Mouse (Mus musculus): ENCODE results near the gene Hspe1.
A peak's percentile ranks its signal among the peaks of the same experiment; 100 is the strongest.
"Not testable (repeated sequence)": the region's sequence is repeated elsewhere in the genome, so short reads cannot be mapped to it uniquely, and the experiment has no call there.

Hspe1 gene

DNA sequence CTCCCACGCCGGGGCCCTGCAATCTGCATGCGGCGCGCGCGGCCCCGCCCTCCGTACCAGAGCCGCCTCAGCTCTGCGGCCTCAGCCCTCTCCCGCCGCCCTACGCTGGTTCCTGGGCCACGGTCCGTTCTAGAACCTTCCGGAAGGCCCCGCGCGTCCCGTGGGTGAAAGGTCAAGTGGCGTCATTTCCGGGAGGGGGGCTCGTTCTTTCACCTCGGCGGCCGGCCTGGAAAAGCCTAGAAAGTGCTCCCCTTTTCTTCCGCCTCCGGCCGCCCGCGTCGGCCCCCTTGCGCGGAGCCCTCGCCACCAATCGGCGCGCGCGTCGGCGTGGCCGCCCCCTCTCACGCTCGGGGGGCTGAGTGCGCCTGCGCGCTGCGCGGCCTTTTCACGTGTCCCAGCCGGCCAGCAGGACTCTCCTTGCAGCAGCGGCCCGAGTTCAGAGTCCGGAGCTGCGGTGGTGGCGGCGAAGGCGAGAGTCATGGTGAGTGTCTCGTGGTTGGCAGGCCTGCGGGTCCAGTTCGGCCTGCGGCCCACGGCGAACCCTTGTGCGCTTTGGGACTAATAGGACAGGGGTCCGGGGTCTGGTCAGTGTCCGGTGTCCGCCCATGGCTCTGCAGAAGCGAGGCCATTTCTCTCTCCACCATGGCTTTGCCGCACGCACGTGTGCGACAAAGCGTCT, at the start of gene Hspe1, which contains the start of gene Hspd1:
Gene Hspe1 (plus strand): TSS at position 201 of the 679 bp plus-strand sequence.
Gene Hspd1 (minus strand): TSS at position 312 of the 679 bp plus-strand sequence.
- peak; percentile 99 for DNase-seq (ENCODE audit: low read depth, low spot score)

DNA sequence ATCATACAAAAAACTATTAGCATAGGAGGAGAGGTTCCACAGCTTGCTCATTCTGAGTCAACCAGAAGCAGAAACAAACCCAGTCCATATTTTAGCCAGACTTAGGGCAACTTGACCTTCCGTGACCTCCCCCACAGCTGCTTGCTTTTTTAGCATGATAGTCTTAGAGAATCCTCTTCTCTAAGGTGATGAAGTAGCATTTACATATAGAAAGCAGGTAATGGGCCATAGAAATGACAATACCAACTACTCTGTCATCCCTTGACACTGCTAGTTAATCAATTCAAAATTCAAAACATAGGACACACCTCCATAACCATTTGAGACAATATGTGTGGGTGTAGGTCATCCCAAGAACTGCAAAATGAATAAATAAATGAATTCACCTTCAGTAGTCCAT, 48.0 kb upstream of the Hspe1 start:
- no peak for DNase-seq (ENCODE audit: low read depth, low spot score)

DNA sequence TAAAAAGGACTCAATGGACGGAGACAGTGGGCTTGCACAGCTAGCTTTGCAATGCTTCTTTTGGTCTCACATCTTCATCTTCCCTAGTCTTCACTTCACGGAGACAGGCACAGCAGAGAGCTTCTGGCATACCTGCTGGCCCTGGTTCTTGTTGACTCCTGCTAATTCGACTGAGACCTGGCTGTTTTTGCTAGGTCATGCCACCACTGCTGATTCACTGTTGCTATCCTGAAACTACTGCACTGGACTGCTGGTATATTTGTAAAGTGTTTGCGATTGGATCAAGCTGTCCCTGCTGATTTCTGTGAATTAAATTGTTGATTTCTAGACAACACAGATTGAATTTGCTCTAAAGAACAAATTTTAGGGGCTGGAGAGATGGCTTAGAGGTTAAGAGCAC, 46.2 kb upstream of the Hspe1 start:
- DNase-seq (ENCODE audit: low read depth, low spot score) = no peak

DNA sequence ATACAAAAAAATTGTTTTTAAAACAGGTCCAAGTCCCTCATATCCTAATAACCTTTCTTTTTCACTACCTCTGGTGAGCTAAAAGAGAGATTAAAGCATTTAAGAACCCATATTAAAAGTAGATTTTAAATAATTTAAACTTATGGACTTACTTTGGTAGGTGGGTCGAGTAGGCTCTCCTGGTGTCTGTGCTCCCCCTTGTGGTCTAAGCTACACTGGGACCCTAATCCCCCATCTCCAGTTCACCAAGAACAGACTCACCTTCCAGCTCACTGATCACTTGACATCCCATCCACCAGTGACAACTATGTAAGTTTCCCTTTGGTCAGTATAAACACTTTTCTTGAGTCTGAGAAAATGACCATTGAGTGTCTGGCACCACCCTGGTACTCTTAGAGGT, 45.7 kb upstream of the Hspe1 start:
- DNase-seq (ENCODE audit: low read depth, low spot score) = peak; percentile 51

DNA sequence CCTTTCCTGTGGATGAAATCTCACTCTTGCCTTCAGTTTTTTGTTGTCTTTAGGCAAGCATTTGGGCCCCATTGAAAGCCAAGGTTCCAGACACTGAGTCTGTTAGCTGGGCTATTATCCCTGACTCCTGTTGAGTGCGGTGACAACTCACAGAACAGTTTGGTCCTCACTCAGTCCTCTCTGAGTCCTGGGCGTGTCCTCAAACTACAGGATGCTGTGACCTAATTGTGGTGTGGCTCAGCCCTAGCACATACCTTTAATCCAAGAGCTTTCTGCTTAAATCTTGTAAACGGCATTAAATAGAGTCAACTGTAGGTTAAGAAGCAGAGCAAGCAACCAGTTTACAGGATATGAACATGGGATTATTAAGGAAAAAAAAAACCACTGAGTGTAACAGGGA, 44.8 kb upstream of the Hspe1 start:
- DNase-seq (ENCODE audit: low read depth, low spot score) = no peak

DNA sequence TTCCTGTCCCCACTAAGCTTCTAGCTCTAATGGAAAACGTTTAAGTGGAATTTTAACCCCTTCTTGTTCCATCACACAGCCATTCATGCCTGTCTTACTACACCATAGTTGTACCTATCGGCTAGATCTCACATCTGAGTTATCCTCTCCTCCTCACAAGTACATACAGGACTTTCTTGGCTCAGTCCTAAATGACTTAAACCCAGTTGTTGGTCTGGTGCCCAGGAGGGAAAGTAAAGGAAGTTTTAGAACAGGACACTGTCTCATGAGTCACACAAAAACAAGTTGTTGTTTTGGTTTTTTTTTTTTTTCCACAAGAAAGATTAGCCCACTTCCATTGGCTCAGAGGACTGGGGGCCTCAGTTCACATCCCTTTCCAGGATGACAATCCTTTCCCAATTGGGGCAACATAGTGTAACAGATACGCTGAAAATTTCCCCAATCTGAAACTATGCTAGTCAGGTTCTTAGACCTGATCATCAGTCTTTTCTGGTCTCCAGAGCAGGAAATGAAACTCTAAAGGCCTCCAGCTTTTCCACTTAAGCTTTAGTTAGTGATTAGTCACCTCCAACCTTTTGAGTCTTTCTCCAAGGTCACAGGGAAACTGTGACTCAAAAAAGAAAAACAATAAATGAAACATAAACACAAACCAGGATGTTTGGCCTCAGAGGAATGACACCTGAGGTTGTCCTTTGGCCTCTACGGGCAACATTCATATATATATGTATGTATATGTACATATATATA, 38.9 kb upstream of the Hspe1 start:
- peak; percentile 10 for DNase-seq (ENCODE audit: low read depth, low spot score)

DNA sequence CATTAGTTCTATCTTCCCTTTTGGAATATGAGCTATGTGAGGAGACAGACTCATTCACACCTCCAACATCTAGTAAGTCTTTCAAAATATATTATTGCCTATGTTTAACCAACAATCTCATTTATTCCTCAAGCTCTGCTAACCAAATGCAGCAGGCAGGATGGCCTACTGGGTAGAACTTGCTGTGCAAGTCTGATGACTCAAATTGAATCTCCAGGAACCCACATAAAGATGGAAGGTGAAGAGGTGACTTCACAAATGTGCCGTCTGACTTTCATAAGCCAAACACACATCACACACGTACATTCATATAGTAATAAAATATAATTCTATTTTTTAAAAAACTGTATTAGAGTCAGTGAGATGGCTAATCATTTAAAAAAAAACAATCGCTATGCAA, 36.3 kb upstream of the Hspe1 start:
- no peak for DNase-seq (ENCODE audit: low read depth, low spot score)

DNA sequence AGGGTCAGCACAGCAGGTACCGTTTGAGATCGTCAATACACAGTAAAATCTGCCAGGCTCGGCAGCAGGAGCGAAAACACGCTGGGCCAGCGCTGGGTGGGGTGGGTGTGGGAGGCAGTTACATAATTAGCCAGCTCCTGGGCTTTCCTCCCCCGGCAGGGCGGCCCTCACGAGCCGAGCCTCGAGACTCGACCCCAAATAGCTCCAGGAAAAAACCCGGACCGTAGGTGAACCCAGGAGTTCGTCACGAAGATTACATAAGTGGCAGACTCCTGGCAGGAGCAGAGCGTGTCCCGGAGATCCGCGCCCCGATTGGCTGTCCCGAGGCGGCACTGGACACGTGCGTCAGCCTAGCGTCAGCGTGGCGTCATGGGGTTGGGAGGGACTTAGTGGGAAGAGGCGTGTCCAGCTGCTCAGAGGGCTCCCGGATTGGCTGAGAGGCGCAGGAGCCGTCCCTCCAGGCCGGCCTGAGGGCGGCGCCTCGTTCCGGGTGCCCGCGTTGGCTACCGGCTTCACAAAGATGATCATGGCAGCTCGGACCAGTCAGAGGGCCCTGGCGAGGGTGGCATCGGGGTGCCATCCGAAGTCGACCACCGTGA, 35.5 kb upstream of the Hspe1 start, which contains the start of gene Coq10b:
Gene Coq10b (plus strand): TSS at position 416 of the 599 bp plus-strand sequence.
- peak; percentile 98 for DNase-seq (ENCODE audit: low read depth, low spot score)

DNA sequence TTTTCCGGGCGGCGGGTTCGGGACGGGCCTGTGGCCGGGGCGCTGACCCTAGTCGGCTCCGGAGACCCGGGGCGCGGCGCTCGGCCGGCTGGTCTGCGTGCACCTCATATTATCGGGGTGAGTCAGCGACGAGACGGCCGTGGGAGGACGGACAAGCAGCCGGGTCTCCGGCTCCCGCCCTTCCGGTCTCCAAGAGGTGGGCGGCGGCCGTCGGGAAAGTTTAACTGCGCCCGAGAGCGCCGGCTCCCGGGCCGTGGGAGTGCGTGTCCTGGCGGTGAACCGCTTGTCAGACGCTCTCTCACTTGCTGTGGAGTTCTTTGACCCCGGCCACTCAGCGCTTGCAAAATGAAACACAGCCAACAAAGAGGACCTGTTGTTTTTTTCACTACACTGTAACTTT, 34.9 kb upstream of the Hspe1 start:
- no peak for DNase-seq (ENCODE audit: low read depth, low spot score)

DNA sequence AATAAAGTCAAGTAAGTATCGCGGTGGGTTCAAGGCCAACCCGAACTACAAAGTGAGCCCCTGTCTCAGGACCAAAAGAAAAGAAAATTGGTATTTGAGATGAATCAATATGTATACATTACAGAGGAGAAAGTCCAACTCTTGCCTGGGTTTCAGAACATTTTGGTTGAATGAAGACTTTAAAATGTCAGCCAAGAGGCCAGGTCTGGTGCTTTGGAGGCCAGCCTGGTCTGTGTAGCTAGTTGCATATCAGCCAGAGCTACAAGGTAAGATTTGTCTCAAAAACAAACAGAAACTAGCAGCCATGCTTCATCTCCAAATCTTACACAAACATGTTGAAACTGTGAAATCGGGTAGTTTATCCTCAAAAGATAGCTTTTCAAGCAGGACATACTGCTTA, 34.3 kb upstream of the Hspe1 start:
- peak; percentile 28 for DNase-seq (ENCODE audit: low read depth, low spot score)

DNA sequence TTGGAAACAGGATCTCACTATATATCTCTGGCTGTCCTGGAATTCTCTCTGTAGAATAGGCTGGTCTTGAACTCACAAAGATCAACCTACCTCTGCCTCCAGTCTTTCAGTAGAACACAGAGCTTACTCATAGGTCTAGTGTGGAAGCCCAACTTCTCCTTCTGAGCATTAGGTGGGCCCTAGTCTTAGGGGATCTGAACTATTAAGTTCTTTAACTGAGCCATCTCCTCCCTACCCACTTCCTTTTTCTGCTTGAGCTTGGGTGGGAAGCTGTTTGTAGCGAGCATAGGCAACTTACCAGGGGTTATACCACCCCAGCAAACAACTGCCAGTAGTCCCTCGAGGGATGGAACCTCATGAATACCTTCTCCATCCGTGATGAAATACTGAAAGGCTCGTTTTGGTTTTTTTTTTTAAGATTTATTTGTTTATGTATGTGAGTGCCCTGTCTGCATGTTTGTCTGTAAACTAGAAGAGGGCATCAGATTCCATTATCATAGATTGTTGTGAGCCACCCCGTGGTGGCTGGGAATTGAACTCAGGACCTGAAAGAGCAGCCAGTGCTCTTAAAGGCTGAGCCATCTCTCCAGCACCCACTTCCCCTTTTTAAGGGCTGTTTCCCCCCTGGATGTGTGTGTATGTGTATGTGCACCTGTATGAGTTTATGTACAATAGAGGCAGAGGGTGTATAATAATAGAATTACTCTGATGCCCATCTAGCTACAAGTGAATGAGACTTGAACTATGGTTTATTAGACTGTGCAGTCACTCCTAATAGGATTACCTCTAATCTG, 32.4 kb upstream of the Hspe1 start:
- peak; percentile 75 for DNase-seq (ENCODE audit: low read depth, low spot score)

DNA sequence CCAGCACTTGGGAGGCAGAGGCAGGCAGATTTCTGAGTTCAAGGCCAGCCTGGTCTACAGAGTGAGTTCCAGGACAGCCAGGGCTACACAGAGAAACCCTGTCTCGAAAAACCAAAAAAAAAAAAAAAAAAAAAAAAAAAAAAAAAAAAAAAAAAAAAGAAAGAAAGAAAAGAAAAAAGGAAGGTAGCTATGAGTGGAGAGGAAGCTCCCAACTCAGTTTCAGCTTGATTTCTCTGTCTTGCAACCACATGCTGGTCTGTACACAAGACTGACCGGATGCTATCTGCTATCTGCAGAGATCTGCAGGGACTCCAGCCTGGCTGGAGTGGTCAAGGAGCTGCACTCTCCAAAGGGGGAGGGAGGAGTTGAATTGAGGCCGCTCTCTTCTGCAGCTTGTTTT, 29.5 kb upstream of the Hspe1 start:
- not testable (repeated sequence) for DNase-seq (ENCODE audit: low read depth, low spot score)

DNA sequence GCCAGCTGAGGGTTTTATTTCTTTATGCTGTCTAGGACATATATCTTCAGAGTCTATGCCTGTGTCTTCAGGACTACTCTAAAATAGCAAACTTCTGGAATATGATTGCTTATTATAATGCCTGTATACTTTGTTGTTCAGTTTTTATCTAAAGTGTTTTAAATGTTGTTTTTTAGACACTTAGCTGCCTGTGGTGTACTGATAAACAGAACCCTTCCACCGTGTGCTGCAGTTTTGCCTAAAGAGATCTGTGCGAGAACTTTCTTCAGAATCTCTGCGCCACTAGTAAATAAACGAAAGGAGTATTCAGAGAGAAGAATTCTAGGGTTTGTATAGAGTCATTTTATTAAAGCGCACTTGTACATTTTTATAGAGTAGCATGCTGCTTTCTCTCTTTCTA, 26.8 kb upstream of the Hspe1 start:
- no peak for DNase-seq (ENCODE audit: low read depth, low spot score)

DNA sequence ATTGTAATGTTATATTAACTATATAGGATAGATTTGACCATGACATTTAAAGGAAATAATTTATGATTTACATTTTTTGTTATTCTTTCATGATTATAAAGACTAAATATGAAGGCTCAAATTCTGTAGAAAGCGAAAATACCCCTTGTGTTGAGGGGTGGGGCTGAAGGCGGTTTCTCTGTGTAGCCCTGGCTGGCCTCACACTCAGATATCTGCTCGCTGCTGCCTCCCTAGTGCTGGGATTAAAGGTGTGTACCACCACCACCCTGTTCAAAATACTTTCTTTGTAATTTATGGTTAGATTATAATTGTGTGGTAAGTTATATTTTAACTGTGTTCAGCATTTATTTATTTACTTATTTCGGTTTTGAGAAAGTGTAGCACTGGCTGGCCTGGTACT, 26.2 kb upstream of the Hspe1 start:
- no peak for DNase-seq (ENCODE audit: low read depth, low spot score)

DNA sequence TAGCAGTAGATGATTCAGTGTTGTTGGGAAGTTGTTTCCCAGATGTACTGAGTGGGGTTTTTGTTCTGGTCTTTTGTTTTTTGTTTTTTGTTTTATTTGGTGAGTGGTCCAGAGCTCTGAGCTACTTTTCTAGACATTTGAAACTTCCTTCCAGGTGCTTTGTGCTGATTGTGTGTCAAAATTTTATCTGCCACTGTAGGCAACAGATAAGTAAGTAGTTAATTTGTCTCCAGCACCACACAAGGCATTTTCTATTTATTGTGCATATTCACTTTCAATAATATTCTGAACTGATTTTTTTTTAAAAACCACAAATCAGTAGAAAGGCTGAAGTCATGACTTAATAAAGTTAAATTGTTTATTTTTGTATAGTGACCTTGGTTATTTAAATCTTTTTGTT, 15.6 kb upstream of the Hspe1 start:
- not testable (repeated sequence) for DNase-seq (ENCODE audit: low read depth, low spot score)

DNA sequence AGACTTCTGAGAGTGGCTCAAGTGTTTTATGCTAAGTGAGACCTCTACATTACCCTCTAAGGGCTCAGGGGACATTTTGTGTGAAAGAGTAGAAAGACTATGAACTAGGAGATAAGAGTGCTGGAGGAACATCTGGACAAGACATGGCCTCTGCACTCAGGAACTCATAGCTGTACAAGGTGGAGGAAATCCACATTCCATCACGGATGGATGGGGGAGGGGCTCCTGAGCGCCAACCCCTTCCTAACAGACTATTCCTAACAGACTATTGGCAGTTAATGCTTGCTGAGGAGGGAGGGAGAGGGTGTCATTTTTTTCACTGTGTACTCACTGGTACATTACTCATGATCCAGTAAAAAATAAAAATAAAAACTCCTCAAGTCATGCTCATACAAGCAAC, 13.2 kb upstream of the Hspe1 start:
- DNase-seq (ENCODE audit: low read depth, low spot score) = no peak

DNA sequence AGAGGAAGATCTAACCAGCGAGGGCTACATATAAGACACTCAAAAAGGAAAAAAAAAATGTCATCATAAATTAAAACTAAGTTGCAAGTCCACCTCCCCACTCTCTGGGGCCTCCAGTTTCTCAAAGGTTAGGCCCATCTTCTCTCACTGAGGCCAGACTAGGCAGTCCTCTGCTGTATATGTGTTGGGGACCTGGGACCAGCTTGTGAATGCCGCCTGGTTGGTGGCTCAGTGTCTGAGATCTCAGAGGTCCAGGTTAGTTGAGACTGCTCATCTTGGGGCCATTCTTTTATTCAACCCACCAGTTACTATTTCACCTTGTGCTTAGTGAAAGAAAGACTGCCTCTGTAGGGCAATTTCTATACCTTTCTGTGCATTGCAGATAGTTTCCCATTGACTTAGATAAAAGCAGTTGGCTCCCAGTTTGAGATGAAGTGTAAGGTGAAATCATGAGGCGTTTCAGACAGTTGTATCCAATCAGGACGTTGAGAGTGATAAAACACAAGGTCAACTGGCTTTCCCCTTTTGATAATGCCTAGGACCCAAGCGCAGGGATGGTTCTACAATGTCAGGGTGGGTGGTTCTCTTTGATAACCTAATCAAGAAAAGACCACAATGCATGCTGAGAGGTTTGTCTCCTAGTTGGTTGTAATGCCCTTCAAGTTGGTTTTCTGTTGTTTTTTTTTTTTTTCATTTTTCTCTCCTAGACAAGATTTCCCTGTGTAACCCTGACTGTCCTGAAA, 12.1 kb upstream of the Hspe1 start:
- DNase-seq (ENCODE audit: low read depth, low spot score) = no peak

DNA sequence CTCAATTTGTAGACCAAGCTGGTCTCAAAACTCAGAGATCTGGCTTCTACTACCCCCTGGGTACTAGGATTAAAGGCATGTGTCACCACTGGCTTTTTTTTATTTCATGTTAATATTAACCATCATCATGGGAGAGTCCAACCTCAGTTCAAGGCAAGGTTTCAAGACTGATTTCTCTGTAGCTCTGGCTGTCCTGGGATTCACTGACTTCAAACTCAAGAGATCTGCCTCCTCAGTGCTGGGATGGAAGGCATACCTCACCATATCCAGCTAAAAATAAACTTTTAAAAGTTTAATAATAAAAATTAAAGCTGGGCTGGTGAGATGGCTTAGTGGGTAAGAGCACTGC, 11.6 kb upstream of the Hspe1 start:
- no peak for DNase-seq (ENCODE audit: low read depth, low spot score)

DNA sequence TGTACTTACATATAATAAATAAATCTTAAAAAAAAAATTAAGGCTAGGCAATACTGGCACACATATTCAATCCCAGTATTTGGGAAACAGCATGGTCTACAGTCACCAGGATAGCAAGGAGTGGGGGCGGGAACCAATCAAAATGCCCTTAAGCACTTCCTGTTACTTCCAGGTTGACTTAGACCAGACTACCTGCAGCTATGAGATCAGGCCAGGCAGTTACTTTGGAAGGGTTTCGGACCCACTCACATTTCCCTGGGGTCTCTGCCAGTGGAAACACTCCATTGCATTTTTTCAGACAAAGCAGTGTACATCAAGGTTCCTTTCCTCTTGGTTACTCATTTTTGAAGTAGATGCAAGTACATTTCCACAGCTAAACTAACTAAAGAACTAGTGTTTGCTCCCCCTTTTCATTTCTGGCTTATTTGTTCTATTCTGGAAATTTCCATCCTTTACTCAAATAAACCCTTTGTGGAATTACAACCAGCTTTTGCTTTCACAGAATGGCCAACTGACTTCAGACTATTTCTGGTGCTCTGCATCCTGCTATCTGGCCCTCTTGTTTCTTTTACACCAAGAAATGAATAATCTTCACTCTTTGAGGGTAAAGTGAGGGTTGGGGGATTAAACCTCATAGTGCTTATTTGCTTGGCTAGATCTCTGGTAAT, 10.9 kb upstream of the Hspe1 start:
- no peak for DNase-seq (ENCODE audit: low read depth, low spot score)

DNA sequence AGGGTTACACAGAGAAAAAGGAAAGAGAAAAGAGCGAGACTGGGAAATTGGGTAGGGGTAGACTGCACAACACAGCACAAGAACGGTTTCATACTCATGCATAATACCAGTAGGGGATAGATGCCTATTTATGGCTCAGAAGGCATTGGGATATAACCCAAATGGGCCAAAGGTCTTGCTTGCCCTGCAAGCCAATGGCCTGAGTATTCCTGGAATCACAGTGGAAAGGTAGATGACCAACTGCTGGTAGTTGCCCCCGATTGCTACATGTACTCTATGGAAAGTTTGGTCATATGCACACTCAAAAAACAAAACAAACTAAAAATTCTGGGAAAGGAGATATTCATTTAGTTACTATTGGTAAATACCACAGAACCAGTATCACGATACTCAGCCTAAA, 8.3 kb upstream of the Hspe1 start:
- DNase-seq (ENCODE audit: low read depth, low spot score) = no peak

DNA sequence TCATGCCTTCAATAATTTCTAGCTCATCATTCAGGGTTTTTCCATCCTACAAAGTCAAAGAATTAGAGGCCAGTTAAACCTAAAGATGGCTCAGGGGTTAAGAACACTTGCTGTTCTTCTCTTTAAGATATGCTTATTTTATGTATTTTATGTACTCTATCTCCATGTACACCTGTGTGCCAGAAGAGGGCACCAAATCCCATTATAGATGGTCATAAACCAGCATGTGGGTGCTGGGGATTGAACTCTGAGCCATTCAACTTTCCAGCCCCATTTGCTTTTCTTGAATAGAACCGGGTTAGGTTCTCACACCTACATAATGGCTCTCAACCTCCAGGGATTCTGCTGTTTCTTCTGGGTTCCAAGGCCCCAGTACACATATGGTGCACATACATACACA, 5.8 kb upstream of the Hspe1 start:
- peak; percentile 55 for DNase-seq (ENCODE audit: low read depth, low spot score)
